Comparison of ENCODE assay signal across 10 mouse cellular contexts in the genomic region with DNA sequence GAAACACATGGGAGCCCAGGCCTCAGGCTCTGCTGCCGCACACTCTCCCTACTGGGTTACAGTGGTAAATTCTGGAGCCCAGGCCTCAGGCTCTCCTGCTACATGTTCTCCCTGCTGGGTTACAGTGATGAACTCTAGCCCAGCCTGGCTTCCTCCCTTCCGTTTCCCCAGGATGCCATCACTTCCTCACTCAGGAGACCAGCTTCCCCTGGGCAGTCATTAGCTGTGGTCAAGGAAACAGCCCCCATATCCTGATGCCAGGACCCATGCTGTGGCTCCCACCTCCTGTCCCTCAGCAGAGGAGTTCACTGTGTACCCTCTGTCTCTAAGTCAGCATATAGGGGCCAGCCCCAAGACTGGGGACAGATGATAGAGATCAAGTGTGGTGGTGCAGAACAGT. TPM values are rescaled to one million over a fixed set of nuclear protein-coding genes. Genes with fewer than 3 reads are reported as not detected.
A peak's percentile ranks its signal among the peaks of the same experiment; 100 is the strongest.
DNase-seq lines count a peak whose midpoint lies in the region; ATAC-seq and TF ChIP-seq lines count a peak whose summit lies in the region.
"Had no signal": no experiment of that assay in that cellular context is flagged by ENCODE, and none has a peak within 500 bp of the region (broad histone marks: within the 10 kb centered on the region; RNA-seq: fewer than 3 reads in every experiment).

No protein-coding gene starts in this region.

- 0 out of 2 replicates have a peak, but pooled peaks cover 9% of the 10 kb centered on the region for H3K36me3 ChIP-seq in hindbrain, postnatal 0 days (ENCODE audit: insufficient read depth, low read length)
- peaks cover 46% of the 10 kb centered on the region for H3K36me3 ChIP-seq in hindbrain, embryonic 12.5 days
- peaks cover 12% of the 10 kb centered on the region for H3K36me3 ChIP-seq in heart, embryonic 12.5 days
- H3K36me3 ChIP-seq in kidney, embryonic 15.5 days = peaks cover 32% of the 10 kb centered on the region
- peaks cover 3% of the 10 kb centered on the region; the same call in 1 of the 2 replicates for H3K36me3 ChIP-seq in lung, embryonic 16.5 days (ENCODE audit: control insufficient read depth, insufficient read depth, low read length)

- no peak for ATAC-seq in hindbrain, postnatal 0 days
- ATAC-seq in hindbrain, embryonic 12.5 days (ENCODE audit: low FRiP score) = no peak
- ATAC-seq in heart, embryonic 12.5 days (ENCODE audit: insufficient number of reproducible peaks, low FRiP score) = no peak
- peak; percentile 55; the same call in 1 of the 2 replicates for ATAC-seq in kidney, embryonic 15.5 days (replicated peaks; ENCODE audit: low FRiP score)
- ATAC-seq in lung, embryonic 16.5 days (ENCODE audit: low read depth) = peak; percentile 52

- H3K9me3 ChIP-seq in hindbrain, postnatal 0 days (ENCODE audit: low read length) = no peaks in the 10 kb centered on the region
- no peaks in the 10 kb centered on the region for H3K9me3 ChIP-seq in hindbrain, embryonic 12.5 days (replicated peaks)
- H3K9me3 ChIP-seq in heart, embryonic 12.5 days (replicated peaks) = no peaks in the 10 kb centered on the region
- H3K9me3 ChIP-seq in kidney, embryonic 15.5 days (replicated peaks) = no peaks in the 10 kb centered on the region
- H3K9me3 ChIP-seq in lung, embryonic 16.5 days (ENCODE audit: control insufficient read depth, low read length) = no peaks in the 10 kb centered on the region
- H3K9me3 ChIP-seq: liver, embryonic 15.5 days had no signal

- 84% methylated on average over 2 of the region's 2 CpGs for WGBS in hindbrain, postnatal 0 days
- WGBS in hindbrain, embryonic 12.5 days = 66% methylated on average over 2 of the region's 2 CpGs
- WGBS in heart, embryonic 12.5 days = 81% methylated on average over 2 of the region's 2 CpGs
- WGBS in kidney, embryonic 15.5 days = 90% methylated on average over 2 of the region's 2 CpGs
- WGBS in lung, embryonic 16.5 days = 69% methylated on average over 2 of the region's 2 CpGs

- H3K4me1 ChIP-seq in hindbrain, postnatal 0 days (ENCODE audit: insufficient read depth, low read length) = 0 out of 2 replicates have a peak, but pooled peaks cover 12% of the 10 kb centered on the region
- no peaks in the 10 kb centered on the region for H3K4me1 ChIP-seq in hindbrain, embryonic 12.5 days
- peaks cover 61% of the 10 kb centered on the region for H3K4me1 ChIP-seq in heart, embryonic 12.5 days (replicated peaks)
- H3K4me1 ChIP-seq in kidney, embryonic 15.5 days = peaks cover 11% of the 10 kb centered on the region; the same call in 1 of the 2 replicates
- peaks cover 30% of the 10 kb centered on the region for H3K4me1 ChIP-seq in lung, embryonic 16.5 days (replicated peaks; ENCODE audit: control insufficient read depth, insufficient read depth, low read length)

- no peak overlapping the region for H3K4me3 ChIP-seq in hindbrain, postnatal 0 days (ENCODE audit: low read length)
- no peak overlapping the region for H3K4me3 ChIP-seq in hindbrain, embryonic 12.5 days
- no peak overlapping the region for H3K4me3 ChIP-seq in heart, embryonic 12.5 days
- no peak overlapping the region for H3K4me3 ChIP-seq in kidney, embryonic 15.5 days (replicated peaks)
- H3K4me3 ChIP-seq in lung, embryonic 16.5 days (ENCODE audit: low read length) = no peak overlapping the region
- H3K4me3 ChIP-seq: liver, embryonic 15.5 days had no signal

- intact Hi-C loops in left cerebral cortex, postnatal 25 days (cut with DNase I) = no loop called here

- peak overlapping the region; percentile 49; the same call in 1 of the 2 replicates for H3K27ac ChIP-seq in hindbrain, postnatal 0 days
- H3K27ac ChIP-seq in hindbrain, embryonic 12.5 days = no peak overlapping the region
- 0 out of 2 replicates have a peak overlapping the region, but pooled peaks have one; percentile 42 for H3K27ac ChIP-seq in heart, embryonic 12.5 days (ENCODE audit: poor library complexity, severe bottlenecking)
- H3K27ac ChIP-seq in kidney, embryonic 15.5 days = peak overlapping the region; percentile 79
- H3K27ac ChIP-seq in lung, embryonic 16.5 days (ENCODE audit: low read length) = peak overlapping the region; percentile 84
- H3K27ac ChIP-seq: liver, embryonic 15.5 days had no signal

- no peak for TF ChIP-seq CTCF in hindbrain, postnatal 0 days (IDR thresholded peaks at IDR 0.05; ENCODE audit: low read depth)

- no peak overlapping the region for H3K9ac ChIP-seq in hindbrain, postnatal 0 days (replicated peaks; ENCODE audit: low read length)
- H3K9ac ChIP-seq in hindbrain, embryonic 12.5 days = no peak overlapping the region
- no peak overlapping the region for H3K9ac ChIP-seq in heart, embryonic 12.5 days
- H3K9ac ChIP-seq in kidney, embryonic 15.5 days = no peak overlapping the region
- 0 out of 2 replicates have a peak overlapping the region, but pooled peaks have one; percentile 12 for H3K9ac ChIP-seq in lung, embryonic 16.5 days (ENCODE audit: low read length)
- H3K9ac ChIP-seq: liver, embryonic 15.5 days had no signal

- H3K27me3 ChIP-seq in hindbrain, postnatal 0 days (ENCODE audit: insufficient read depth, low read length) = no peaks in the 10 kb centered on the region
- no peaks in the 10 kb centered on the region for H3K27me3 ChIP-seq in hindbrain, embryonic 12.5 days
- no peaks in the 10 kb centered on the region for H3K27me3 ChIP-seq in heart, embryonic 12.5 days (replicated peaks)
- H3K27me3 ChIP-seq in kidney, embryonic 15.5 days = no peaks in the 10 kb centered on the region
- H3K27me3 ChIP-seq in lung, embryonic 16.5 days (ENCODE audit: control insufficient read depth, insufficient read depth, low read depth, low read length) = no peaks in the 10 kb centered on the region
- H3K27me3 ChIP-seq: liver, embryonic 15.5 days had no signal

- H3K4me2 ChIP-seq in hindbrain, postnatal 0 days (ENCODE audit: low read depth, low read length) = no peak overlapping the region
- H3K4me2 ChIP-seq in hindbrain, embryonic 12.5 days (replicated peaks) = no peak overlapping the region
- H3K4me2 ChIP-seq in heart, embryonic 12.5 days = no peak overlapping the region
- H3K4me2 ChIP-seq in kidney, embryonic 15.5 days = no peak overlapping the region
- peak overlapping the region; percentile 2; the same call in 1 of the 2 replicates for H3K4me2 ChIP-seq in lung, embryonic 16.5 days (ENCODE audit: low read depth, low read length)
- H3K4me2 ChIP-seq: liver, embryonic 15.5 days had no signal

- DNase-seq in hindbrain, postnatal 0 days (ENCODE audit: low spot score) = no peak
- no peak for DNase-seq in embryo, embryonic 10 days (ENCODE audit: low spot score)
- DNase-seq in urinary bladder, postnatal 14 days (ENCODE audit: low spot score) = no peak
- DNase-seq in left cerebral cortex, postnatal 25 days (ENCODE audit: low spot score in 2 of 2) = no peak
- DNase-seq: gastrocnemius, postnatal 14 days had no signal

RNA-seq across cellular contexts. Expression of gene Mtss1l, which starts 49.1 kb away (rescaled TPM):
- total RNA-seq in hindbrain, postnatal 0 days (2014; rRNA removed) = 76.2 and 81.0 TPM in 2 replicates
- 32.9 TPM in 2 replicates for polyA plus RNA-seq in hindbrain, postnatal 0 days (2015; fragmentation: Nextera tagmentation; extraction: Ambion mirVana)
- polyA plus RNA-seq in hindbrain, embryonic 12.5 days (2016; fragmentation: Nextera tagmentation; extraction: Ambion mirVana) = 21.6 and 23.3 TPM in 2 replicates
- polyA plus RNA-seq in heart, embryonic 12.5 days (2016; fragmentation: Nextera tagmentation; extraction: Ambion mirVana) = 12.9 and 14.3 TPM in 2 replicates
- 8.3 and 8.4 TPM in 2 replicates for polyA plus RNA-seq in kidney, embryonic 15.5 days (2015; fragmentation: Nextera tagmentation; extraction: Ambion mirVana)
- polyA plus RNA-seq in lung, embryonic 16.5 days (2015; fragmentation: Nextera tagmentation; extraction: Ambion mirVana) = 13.2 and 15.5 TPM in 2 replicates
- 100 to 1,000 TPM; 195 to 204 TPM for total RNA-seq in left cerebral cortex, postnatal 25 days (2021)

RNA-seq across cellular contexts. Expression of gene Vac14, which starts 53.7 kb away (rescaled TPM):
- total RNA-seq in hindbrain, postnatal 0 days (2014; rRNA removed) = 42.1 and 44.1 TPM in 2 replicates
- polyA plus RNA-seq in hindbrain, postnatal 0 days (2015; fragmentation: Nextera tagmentation; extraction: Ambion mirVana) = 22.4 and 26.1 TPM in 2 replicates
- polyA plus RNA-seq in hindbrain, embryonic 12.5 days (2016; fragmentation: Nextera tagmentation; extraction: Ambion mirVana) = 29.5 and 29.7 TPM in 2 replicates
- polyA plus RNA-seq in heart, embryonic 12.5 days (2016; fragmentation: Nextera tagmentation; extraction: Ambion mirVana) = 23.8 and 24.1 TPM in 2 replicates
- polyA plus RNA-seq in kidney, embryonic 15.5 days (2015; fragmentation: Nextera tagmentation; extraction: Ambion mirVana) = 22.2 and 23.3 TPM in 2 replicates
- 14.0 and 16.5 TPM in 2 replicates for polyA plus RNA-seq in lung, embryonic 16.5 days (2015; fragmentation: Nextera tagmentation; extraction: Ambion mirVana)
- total RNA-seq in left cerebral cortex, postnatal 25 days (2021) = 10 to 100 TPM; 21.0 to 23.4 TPM

Comparison
In these comparisons a context has a peak if more than half of its experiments do, and no peak if none do; other contexts are left out.
1. ATAC-seq: peak in kidney, embryonic 15.5 days (single experiment) and lung, embryonic 16.5 days (single experiment); none in hindbrain, postnatal 0 days (single experiment), hindbrain, embryonic 12.5 days (single experiment) and heart, embryonic 12.5 days (single experiment).